In genomic region chr12:110846191-110846765, GRCm38 (mm10) we compare ENCODE assay signal across 9 mouse cellular contexts. TPM values are rescaled to one million over a fixed set of nuclear protein-coding genes. Genes with fewer than 3 reads are reported as not detected.
A peak's percentile ranks its signal among the peaks of the same experiment; 100 is the strongest.
DNase-seq lines count a peak whose midpoint lies in the region; ATAC-seq and TF ChIP-seq lines count a peak whose summit lies in the region.
"Had no signal": no experiment of that assay in that cellular context is flagged by ENCODE, and none has a peak within 500 bp of the region (broad histone marks: within the 10 kb centered on the region; RNA-seq: fewer than 3 reads in every experiment).

No protein-coding gene starts in this region.

- H3K9me3 ChIP-seq in liver, embryonic 11.5 days (ENCODE audit: control insufficient read depth, low read length), result no peaks in the 10 kb centered on the region
- H3K9me3 ChIP-seq in limb, embryonic 12.5 days, result no peaks in the 10 kb centered on the region

- H3K4me2 ChIP-seq in liver, embryonic 11.5 days, result peak overlapping the region; percentile 73
- H3K4me2 ChIP-seq in limb, embryonic 12.5 days, result peak overlapping the region; percentile 63

- peak overlapping the region; percentile 71 for H3K9ac ChIP-seq in liver, embryonic 11.5 days (ENCODE audit: low read depth, low read length)
- 0 out of 2 replicates have a peak overlapping the region, but pooled peaks have one; percentile 57 for H3K9ac ChIP-seq in limb, embryonic 12.5 days (replicated peaks)

- TF ChIP-seq POLR2A in cerebellum, adult 2 months (IDR thresholded peaks at IDR 0.05; ENCODE audit: borderline replicate concordance, insufficient read depth, low read length), result no peak

- no peaks in the 10 kb centered on the region for H3K27me3 ChIP-seq in cerebellum, adult 2 months (ENCODE audit: control insufficient read depth, insufficient read depth, low read length)
- H3K27me3 ChIP-seq in liver, embryonic 11.5 days (replicated peaks; ENCODE audit: control insufficient read depth, insufficient read depth, low read length), result no peaks in the 10 kb centered on the region
- peaks cover 35% of the 10 kb centered on the region for H3K27me3 ChIP-seq in limb, embryonic 12.5 days

- H3K36me3 ChIP-seq in liver, embryonic 11.5 days (ENCODE audit: control insufficient read depth, insufficient read depth, low read length), result no peaks in the 10 kb centered on the region
- no peaks in the 10 kb centered on the region for H3K36me3 ChIP-seq in limb, embryonic 12.5 days

- peak overlapping the region; percentile 73 for H3K4me3 ChIP-seq in cerebellum, adult 2 months (replicated peaks; ENCODE audit: insufficient read depth, low read depth, low read length)
- H3K4me3 ChIP-seq in liver, embryonic 11.5 days (ENCODE audit: low read depth, low read length), result peak overlapping the region; percentile 62
- peak overlapping the region; percentile 43 for H3K4me3 ChIP-seq in limb, embryonic 12.5 days (replicated peaks)

- DNase-seq in cerebellum, adult 2 months, result no peak
- DNase-seq in cerebellum, adult 9-10 months, result no peak
- DNase-seq in liver, embryonic 11.5 days (ENCODE audit: low spot score), result no peak
- no peak for DNase-seq in liver
- peak; percentile 47 for DNase-seq in retina, postnatal 1 day
- DNase-seq in spleen, adult 12 weeks (ENCODE audit: low spot score), result no peak
- DNase-seq: right cerebral cortex, adult 18-20 months had no signal

- ATAC-seq in liver, embryonic 11.5 days (replicated peaks; ENCODE audit: low FRiP score), result no peak
- ATAC-seq in limb, embryonic 12.5 days (ENCODE audit: insufficient number of reproducible peaks, insufficient read depth, low FRiP score, low TSS enrichment, low read depth), result no peak
- no peak for ATAC-seq in CD4-positive, CD25-positive, alpha-beta regulatory T cell, adult 4 months

- TF ChIP-seq CTCF in cerebellum, adult 2 months (IDR thresholded peaks at IDR 0.05; ENCODE audit: borderline replicate concordance, insufficient read depth, low read depth, low read length), result no peak

- H3K27ac ChIP-seq in cerebellum, adult 2 months (ENCODE audit: insufficient read depth, low read length), result no peak overlapping the region
- no peak overlapping the region for H3K27ac ChIP-seq in liver, embryonic 11.5 days (ENCODE audit: low read depth, low read length)
- no peak overlapping the region for H3K27ac ChIP-seq in limb, embryonic 12.5 days

- H3K4me1 ChIP-seq in cerebellum, adult 2 months (ENCODE audit: control insufficient read depth, insufficient read depth, low read length), result peaks cover 2% of the 10 kb centered on the region
- peaks cover 12% of the 10 kb centered on the region for H3K4me1 ChIP-seq in liver, embryonic 11.5 days (replicated peaks; ENCODE audit: control insufficient read depth, insufficient read depth, low read length)
- peaks cover 12% of the 10 kb centered on the region for H3K4me1 ChIP-seq in limb, embryonic 12.5 days (replicated peaks)

- 52% methylated on average over 6 of the region's 6 CpGs for WGBS in cerebellum, adult 2 months
- 78% methylated on average over 6 of the region's 6 CpGs for WGBS in liver, embryonic 11.5 days
- 71% methylated on average over 6 of the region's 6 CpGs for WGBS in limb, embryonic 12.5 days

RNA-seq across cellular contexts. Expression of gene Zfp839, which starts 3.8 kb away (rescaled TPM):
- 7.6 and 8.5 TPM in 2 replicates for polyA plus RNA-seq in cerebellum, adult 2 months (2012; rRNA removed)
- 3.3 and 3.8 TPM in 2 replicates for polyA plus RNA-seq in liver, embryonic 11.5 days (2014; fragmentation: Nextera tagmentation; extraction: Ambion mirVana)
- polyA plus RNA-seq in limb, embryonic 12.5 days (2016; fragmentation: Nextera tagmentation; extraction: Ambion mirVana), result 8.2 and 8.6 TPM in 2 replicates
- 1 to 10 TPM; 2.4 to 2.8 TPM for polyA plus RNA-seq in CD4-positive, CD25-positive, alpha-beta regulatory T cell, adult 4 months (2017; shearing (Covaris generic))

RNA-seq across cellular contexts. Expression of gene Mok, which starts 5.5 kb away (rescaled TPM):
- polyA plus RNA-seq in cerebellum, adult 2 months (2012; rRNA removed), result 5.9 and 6.7 TPM in 2 replicates
- 1.3 and 2.1 TPM in 2 replicates for polyA plus RNA-seq in liver, embryonic 11.5 days (2014; fragmentation: Nextera tagmentation; extraction: Ambion mirVana)
- polyA plus RNA-seq in limb, embryonic 12.5 days (2016; fragmentation: Nextera tagmentation; extraction: Ambion mirVana), result 5.7 and 6.7 TPM in 2 replicates
- under 1 TPM; 0.24 to 0.63 TPM for polyA plus RNA-seq in CD4-positive, CD25-positive, alpha-beta regulatory T cell, adult 4 months (2017; shearing (Covaris generic))

RNA-seq across cellular contexts. Expression of gene Cinp, which starts 42.7 kb away (rescaled TPM):
- polyA plus RNA-seq in cerebellum, adult 2 months (2012; rRNA removed), result 59.6 and 65.7 TPM in 2 replicates
- 144 and 155 TPM in 2 replicates for polyA plus RNA-seq in liver, embryonic 11.5 days (2014; fragmentation: Nextera tagmentation; extraction: Ambion mirVana)
- 62.8 and 73.1 TPM in 2 replicates for polyA plus RNA-seq in limb, embryonic 12.5 days (2016; fragmentation: Nextera tagmentation; extraction: Ambion mirVana)
- polyA plus RNA-seq in CD4-positive, CD25-positive, alpha-beta regulatory T cell, adult 4 months (2017; shearing (Covaris generic)), result 10 to 100 TPM; 37.3 to 44.2 TPM

RNA-seq across cellular contexts. Expression of gene Tecpr2, which starts 42.8 kb away (rescaled TPM):
- polyA plus RNA-seq in cerebellum, adult 2 months (2012; rRNA removed), result 20.2 and 20.7 TPM in 2 replicates
- polyA plus RNA-seq in liver, embryonic 11.5 days (2014; fragmentation: Nextera tagmentation; extraction: Ambion mirVana), result 4.4 and 4.7 TPM in 2 replicates
- polyA plus RNA-seq in limb, embryonic 12.5 days (2016; fragmentation: Nextera tagmentation; extraction: Ambion mirVana), result 5.2 and 6.1 TPM in 2 replicates
- 1 to 10 TPM; 1.3 to 1.6 TPM for polyA plus RNA-seq in CD4-positive, CD25-positive, alpha-beta regulatory T cell, adult 4 months (2017; shearing (Covaris generic))
